Mouse (Mus musculus): ENCODE results near the gene Zfp346. TPM values are rescaled to one million over a fixed set of nuclear protein-coding genes. Genes with fewer than 3 reads are reported as not detected.

The Zfp346 gene
- 10 to 100 TPM; 24.1 to 25.4 TPM for polyA plus RNA-seq (2017; shearing (Covaris generic))

GRCm38 (mm10) chr13:55105045-55105952, at the start of gene Zfp346:
Gene Zfp346 (plus strand): TSS chr13:55105311.

GRCm38 (mm10) chr13:55099726-55100478, 5.2 kb upstream of the Zfp346 start, which contains the start of gene Uimc1:
Gene Uimc1 (minus strand): TSS chr13:55100300.

DNA sequence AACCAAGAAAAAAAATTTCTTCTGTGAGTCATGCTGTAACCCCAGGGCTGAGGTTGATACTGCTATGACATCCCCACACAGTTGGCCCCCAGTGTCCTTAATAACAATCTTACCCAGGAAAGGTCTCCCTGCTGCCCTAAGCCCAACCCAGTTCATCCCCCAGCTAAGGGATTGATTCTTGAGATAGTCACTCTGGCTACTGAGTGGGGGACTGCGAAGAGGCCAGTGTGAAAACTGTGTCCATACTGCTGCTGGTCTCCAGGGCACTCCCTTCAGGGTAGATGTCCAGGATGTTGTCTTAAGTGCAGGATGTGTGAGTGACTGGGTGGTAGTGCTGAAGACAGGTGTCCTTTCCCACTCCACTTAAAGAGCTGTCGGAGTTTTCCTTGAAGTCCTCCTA, 28.3 kb downstream of the Zfp346 start, which contains the start of gene Gm17617:
Gm17617 (minus strand) TSS at position 101 of the 400 bp plus-strand sequence.

GRCm38 (mm10) chr13:55152621-55153415, 47.7 kb downstream of the Zfp346 start, which contains the start of gene Fgfr4:
Gene Fgfr4 (plus strand): TSS chr13:55152640.

Other genes starting within 250 kb of the Zfp346 start
- gene Unc5a, start 155.9 kb upstream of the Zfp346 start, polyA plus RNA-seq (2017; shearing (Covaris generic)): under 1 TPM; 0.10 to 0.43 TPM
- 1 to 10 TPM in 1 of 2 experiments, under 1 TPM in 1; 0.37 to 1.9 TPM for gene Hk3, start 83.9 kb upstream of the Zfp346 start, polyA plus RNA-seq (2017; shearing (Covaris generic))
- gene Uimc1, start 5.0 kb upstream of the Zfp346 start, polyA plus RNA-seq (2017; shearing (Covaris generic)): 10 to 100 TPM; 55.3 to 68.8 TPM
- not detected for gene Gm17617, start 28.2 kb downstream of the Zfp346 start, polyA plus RNA-seq (2017; shearing (Covaris generic))
- gene Fgfr4, start 47.3 kb downstream of the Zfp346 start, polyA plus RNA-seq (2017; shearing (Covaris generic)): not detected
- gene Nsd1, start 104.5 kb downstream of the Zfp346 start, polyA plus RNA-seq (2017; shearing (Covaris generic)): 10 to 100 TPM; 74.9 to 80.4 TPM
- gene Prelid1, start 215.2 kb downstream of the Zfp346 start, polyA plus RNA-seq (2017; shearing (Covaris generic)): 100 to 1,000 TPM; 419 to 452 TPM
- 100 to 1,000 TPM; 121 to 134 TPM for gene Rab24, start 216.6 kb downstream of the Zfp346 start, polyA plus RNA-seq (2017; shearing (Covaris generic))
- gene Mxd3, start 224.5 kb downstream of the Zfp346 start, polyA plus RNA-seq (2017; shearing (Covaris generic)): 10 to 100 TPM in 1 of 2 experiments, 1 to 10 TPM in 1; 6.7 to 11.3 TPM

All from activated CD4-positive, CD25-positive, alpha-beta regulatory T cell (primary cell).